Mouse (Mus musculus): ENCODE measurements around the gene Epn1. TPM values are rescaled to one million over a fixed set of nuclear protein-coding genes. Genes with fewer than 3 reads are reported as not detected.
"Not testable (repeated sequence)": the region's sequence is repeated elsewhere in the genome, so short reads cannot be mapped to it uniquely, and the experiment has no call there.

Epn1 gene
- polyA plus RNA-seq, 1 experiment from 2014 or later, result 116 TPM

- Histone ChIP-seq H3K27me3 (ENCODE audit: control insufficient read depth, insufficient read depth, low read length) (peaks cover 9% of the 10 kb centered on the region), H3K36me3 (replicated peaks; ENCODE audit: control insufficient read depth, insufficient read depth) (peaks cover 13% of the 10 kb centered on the region), H3K4me1 (replicated peaks; ENCODE audit: control insufficient read depth, insufficient read depth, low read length) (peaks cover 36% of the 10 kb centered on the region), H3K9me3 (ENCODE audit: control insufficient read depth, low read length) (no peaks in the 10 kb centered on the region), H3K27ac (peak overlapping the region; percentile 99), H3K9ac (peak overlapping the region; percentile 87), H3K4me2 (replicated peaks) (peak overlapping the region; percentile 86), H3K4me3 (replicated peaks; ENCODE audit: low read length) (peak overlapping the region; percentile 77)
- DNase-seq (ENCODE audit: low spot score) (peak; percentile 88), ATAC-seq (ENCODE audit: low FRiP score) (peak; percentile 47)
- WGBS, result under 1% methylated on average over 51 of the region's 51 CpGs
Observed at GRCm38 (mm10) chr7:5062360-5063001, 17.6 kb upstream of the Epn1 start.

GRCm38 (mm10) chr7:5064886-5065285, 15.1 kb upstream of the Epn1 start:
- Histone ChIP-seq H3K27ac (no peak overlapping the region), H3K9ac (no peak overlapping the region), H3K27me3 (ENCODE audit: control insufficient read depth, insufficient read depth, low read length) (no peaks in the 10 kb centered on the region), H3K36me3 (replicated peaks; ENCODE audit: control insufficient read depth, insufficient read depth) (peaks cover 37% of the 10 kb centered on the region), H3K4me2 (replicated peaks) (no peak overlapping the region), H3K4me1 (replicated peaks; ENCODE audit: control insufficient read depth, insufficient read depth, low read length) (peaks cover 23% of the 10 kb centered on the region), H3K9me3 (ENCODE audit: control insufficient read depth, low read length) (no peaks in the 10 kb centered on the region), H3K4me3 (replicated peaks; ENCODE audit: low read length) (no peak overlapping the region)
- ATAC-seq (ENCODE audit: low FRiP score) (no peak), DNase-seq (ENCODE audit: low spot score) (no peak)
- WGBS, result 95% methylated on average over 6 of the region's 6 CpGs

- Histone ChIP-seq H3K36me3 (replicated peaks; ENCODE audit: control insufficient read depth, insufficient read depth) (peaks cover 99% of the 10 kb centered on the region), H3K9me3 (ENCODE audit: control insufficient read depth, low read length) (no peaks in the 10 kb centered on the region), H3K4me1 (replicated peaks; ENCODE audit: control insufficient read depth, insufficient read depth, low read length) (no peaks in the 10 kb centered on the region), H3K9ac (no peak overlapping the region), H3K4me3 (replicated peaks; ENCODE audit: low read length) (no peak overlapping the region), H3K27me3 (ENCODE audit: control insufficient read depth, insufficient read depth, low read length) (no peaks in the 10 kb centered on the region), H3K27ac (no peak overlapping the region), H3K4me2 (replicated peaks) (no peak overlapping the region)
- ATAC-seq (ENCODE audit: low FRiP score) (no peak), DNase-seq (ENCODE audit: low spot score) (no peak)
- 88% methylated on average over 1 of the region's 1 CpGs for WGBS
Observed at GRCm38 (mm10) chr7:5073586-5073985, 6.4 kb upstream of the Epn1 start.

GRCm38 (mm10) chr7:5074984-5075383, 5.1 kb upstream of the Epn1 start:
- Histone ChIP-seq H3K9ac (no peak overlapping the region), H3K27me3 (ENCODE audit: control insufficient read depth, insufficient read depth, low read length) (no peaks in the 10 kb centered on the region), H3K36me3 (replicated peaks; ENCODE audit: control insufficient read depth, insufficient read depth) (peaks cover 92% of the 10 kb centered on the region), H3K9me3 (ENCODE audit: control insufficient read depth, low read length) (no peaks in the 10 kb centered on the region), H3K4me1 (replicated peaks; ENCODE audit: control insufficient read depth, insufficient read depth, low read length) (no peaks in the 10 kb centered on the region), H3K27ac (no peak overlapping the region), H3K4me3 (replicated peaks; ENCODE audit: low read length) (no peak overlapping the region), H3K4me2 (replicated peaks) (no peak overlapping the region)
- WGBS, result 97% methylated on average over 5 of the region's 5 CpGs
- DNase-seq (ENCODE audit: low spot score) (no peak), ATAC-seq (ENCODE audit: low FRiP score) (no peak)

- 88% methylated on average over 2 of the region's 2 CpGs for WGBS
- DNase-seq (ENCODE audit: low spot score) (no peak), ATAC-seq (ENCODE audit: low FRiP score) (no peak)
- Histone ChIP-seq H3K4me2 (replicated peaks) (no peak overlapping the region), H3K4me1 (replicated peaks; ENCODE audit: control insufficient read depth, insufficient read depth, low read length) (peaks cover 13% of the 10 kb centered on the region), H3K36me3 (replicated peaks; ENCODE audit: control insufficient read depth, insufficient read depth) (peaks cover 73% of the 10 kb centered on the region), H3K27me3 (ENCODE audit: control insufficient read depth, insufficient read depth, low read length) (no peaks in the 10 kb centered on the region), H3K9me3 (ENCODE audit: control insufficient read depth, low read length) (no peaks in the 10 kb centered on the region), H3K27ac (no peak overlapping the region), H3K4me3 (replicated peaks; ENCODE audit: low read length) (no peak overlapping the region), H3K9ac (no peak overlapping the region)
Observed at GRCm38 (mm10) chr7:5076931-5077330, 3.1 kb upstream of the Epn1 start.

GRCm38 (mm10) chr7:5079365-5080009, 548 bp upstream of the Epn1 start:
- Histone ChIP-seq H3K4me3 (replicated peaks; ENCODE audit: low read length) (peak overlapping the region; percentile 99), H3K4me1 (replicated peaks; ENCODE audit: control insufficient read depth, insufficient read depth, low read length) (peaks cover 15% of the 10 kb centered on the region), H3K27ac (peak overlapping the region; percentile 74), H3K4me2 (replicated peaks) (peak overlapping the region; percentile 96), H3K36me3 (replicated peaks; ENCODE audit: control insufficient read depth, insufficient read depth) (peaks cover 60% of the 10 kb centered on the region), H3K9ac (peak overlapping the region; percentile 99)
- H3K9me3 ChIP-seq (ENCODE audit: control insufficient read depth, low read length); H3K27me3 ChIP-seq (ENCODE audit: control insufficient read depth, insufficient read depth, low read length); DNase-seq (ENCODE audit: low spot score): not testable (repeated sequence)
- ATAC-seq (ENCODE audit: low FRiP score), result peak; percentile 22
- 66% methylated on average over 10 of the region's 13 CpGs for WGBS

- WGBS, result 19% methylated on average over 6 of the region's 6 CpGs
- DNase-seq (ENCODE audit: low spot score) (no peak), ATAC-seq (ENCODE audit: low FRiP score) (no peak)
- Histone ChIP-seq H3K4me1 (replicated peaks; ENCODE audit: control insufficient read depth, insufficient read depth, low read length) (peaks cover 15% of the 10 kb centered on the region), H3K9ac (peak overlapping the region; percentile 99), H3K9me3 (ENCODE audit: control insufficient read depth, low read length) (no peaks in the 10 kb centered on the region), H3K4me3 (replicated peaks; ENCODE audit: low read length) (peak overlapping the region; percentile 99), H3K27ac (peak overlapping the region; percentile 89), H3K27me3 (ENCODE audit: control insufficient read depth, insufficient read depth, low read length) (no peaks in the 10 kb centered on the region), H3K4me2 (replicated peaks) (peak overlapping the region; percentile 96), H3K36me3 (replicated peaks; ENCODE audit: control insufficient read depth, insufficient read depth) (peaks cover 53% of the 10 kb centered on the region)
Observed at GRCm38 (mm10) chr7:5080815-5081214, 780 bp downstream of the Epn1 start.

- peaks cover 15% of the 10 kb centered on the region for H3K4me1 ChIP-seq (replicated peaks; ENCODE audit: control insufficient read depth, insufficient read depth, low read length)
- H3K4me3 ChIP-seq (replicated peaks; ENCODE audit: low read length), result peak overlapping the region; percentile 99
- H3K4me2 ChIP-seq (replicated peaks), result peak overlapping the region; percentile 96
- ATAC-seq (ENCODE audit: low FRiP score), result no peak
- 73% methylated on average over 6 of the region's 6 CpGs for WGBS
- DNase-seq (ENCODE audit: low spot score), result no peak
- peak overlapping the region; percentile 99 for H3K9ac ChIP-seq
- peak overlapping the region; percentile 89; the same call in 1 of the 2 replicates for H3K27ac ChIP-seq
- H3K9me3 ChIP-seq (ENCODE audit: control insufficient read depth, low read length), result no peaks in the 10 kb centered on the region
- H3K36me3 ChIP-seq (replicated peaks; ENCODE audit: control insufficient read depth, insufficient read depth), result peaks cover 54% of the 10 kb centered on the region
- no peaks in the 10 kb centered on the region for H3K27me3 ChIP-seq (ENCODE audit: control insufficient read depth, insufficient read depth, low read length)
Observed at GRCm38 (mm10) chr7:5081241-5081640, 1.2 kb downstream of the Epn1 start.

- Histone ChIP-seq H3K4me2 (replicated peaks) (peak overlapping the region; percentile 96), H3K4me3 (replicated peaks; ENCODE audit: low read length) (no peak overlapping the region), H3K9ac (no peak overlapping the region)
Observed at GRCm38 (mm10) chr7:5081939-5082338, 1.9 kb downstream of the Epn1 start.

More at GRCm38 (mm10) chr7:5081939-5082338, 1.9 kb downstream of the Epn1 start:
- DNase-seq (ENCODE audit: low spot score), result no peak
- Histone ChIP-seq H3K36me3 (replicated peaks; ENCODE audit: control insufficient read depth, insufficient read depth) (peaks cover 48% of the 10 kb centered on the region), H3K4me1 (replicated peaks; ENCODE audit: control insufficient read depth, insufficient read depth, low read length) (peaks cover 15% of the 10 kb centered on the region), H3K27ac (no peak overlapping the region), H3K27me3 (ENCODE audit: control insufficient read depth, insufficient read depth, low read length) (no peaks in the 10 kb centered on the region), H3K9me3 (ENCODE audit: control insufficient read depth, low read length) (no peaks in the 10 kb centered on the region)
- no peak for ATAC-seq (ENCODE audit: low FRiP score)
- WGBS, result 98% methylated on average over 2 of the region's 2 CpGs
